Mouse (Mus musculus) liver, embryonic 14.5 days (tissue): ENCODE measurements around the gene Insc. TPM values are rescaled to one million over a fixed set of nuclear protein-coding genes. Genes with fewer than 3 reads are reported as not detected.

Experiments
- ATAC-seq: fragments of 200-750 bp; cut with Nextera tagmentation; 2 replicates; pipeline ENCODE4 v1.8.0; 2017; ENCODE audit warnings: moderate number of reproducible peaks, mild to moderate bottlenecking, moderate library complexity; ENCODE audit not compliant: insufficient read depth
- DNase-seq, 3 experiments: peaks; one replicate each; pipeline ENCODE4 v3.0.0-alpha.2; 2012 to 2013; ENCODE audit warnings: low read depth in 3 of 3, low spot score in 3 of 3
- H3K27ac ChIP-seq: fragments of 300-500 bp; sonication (generic); 2 replicates; pipeline ENCODE4 v1.5.1; 2014; ENCODE audit warnings: moderate library complexity, mild to moderate bottlenecking, control low read depth, inconsistent platforms
- H3K27me3 ChIP-seq: fragments of 300-500 bp; sonication (generic); 2 replicates; pipeline ENCODE4 v1.6.1; 2014; ENCODE audit warnings: mild to moderate bottlenecking, low read length, moderate library complexity; ENCODE audit not compliant: control insufficient read depth, insufficient read depth
- H3K36me3 ChIP-seq: fragments of 300-500 bp; sonication (generic); replicated peaks from 2 replicates; pipeline ENCODE4 v1.6.1; 2014; ENCODE audit warnings: low read depth; ENCODE audit not compliant: control insufficient read depth, insufficient read depth
- H3K4me1 ChIP-seq, 2 experiments: fragments of 200-500 bp in 1 of 2; fragments of 300-500 bp in 1 of 2; sonication (generic) in 1 of 2; replicated peaks; 2 replicates each; pipeline ENCODE4 v1.6.1; 2012 to 2014; ENCODE audit warnings: antibody characterized with exemption in 1 of 2, inconsistent platforms in 1 of 2, low read length in 1 of 2; ENCODE audit not compliant: control insufficient read depth in 2 of 2, insufficient read depth in 2 of 2
- H3K4me2 ChIP-seq: fragments of 300-500 bp; sonication (generic); 2 replicates; pipeline ENCODE4 v1.6.1; 2014; ENCODE audit warnings: low read depth, mild to moderate bottlenecking, control low read depth, moderate library complexity
- H3K4me3 ChIP-seq, 2 experiments: fragments of 200-500 bp in 1 of 2; fragments of 300-500 bp in 1 of 2; sonication (generic) in 1 of 2; 2 replicates each; pipeline ENCODE4 v1.5.1; 2012 to 2014; ENCODE audit warnings: low read depth in 2 of 2, low read length in 2 of 2, mild to moderate bottlenecking in 2 of 2, control low read depth in 1 of 2, inconsistent platforms in 1 of 2, moderate library complexity in 1 of 2; ENCODE audit not compliant: insufficient read depth in 1 of 2
- H3K9ac ChIP-seq: fragments of 300-500 bp; sonication (generic); replicated peaks from 2 replicates; pipeline ENCODE4 v1.6.1; 2014; ENCODE audit warnings: mild to moderate bottlenecking, control low read depth, moderate library complexity
- H3K9me3 ChIP-seq: fragments of 300-500 bp; sonication (generic); 2 replicates; pipeline ENCODE4 v1.6.1; 2016; ENCODE audit warnings: low read length, mixed read lengths; ENCODE audit not compliant: control insufficient read depth
- CTCF ChIP-seq: IDR thresholded peaks from 2 replicates; pipeline ENCODE4 v1.5.1; 2016; ENCODE audit warnings: antibody characterized with exemption, low read depth, control low read depth
- EP300 ChIP-seq: IDR thresholded peaks from 2 replicates; pipeline ENCODE4 v1.6.1; 2016; ENCODE audit warnings: antibody characterized with exemption, low read depth
- WGBS: fragments of 180-500 bp; shearing (Covaris S2); extraction: QIAGEN DNeasy Blood & Tissue Kit; methylation state at CpG from one replicate; pipeline ENCODE4 v1.1.7; 2014; ENCODE audit not compliant: insufficient replicate concordance; 5-methylcytosine and 5-hydroxymethylcytosine counted together
- polyA plus RNA-seq, 2 experiments: library from polyadenylated mRNA; depleted of rRNA in 1 of 2; stranded (reverse) in 1 of 2; unstranded in 1 of 2; fragments of >200 nt; fragmentation: Nextera tagmentation in 1 of 2; extraction: Ambion mirVana in 1 of 2; gene quantifications; 2 replicates each; pipeline versions ENCODE4 v1.2.1 to v1.2.3; 2012 to 2014

Gene Insc
- 9.9 and 10.9 TPM in 2 replicates for polyA plus RNA-seq (2012; rRNA removed)
- 12.8 and 13.0 TPM in 2 replicates for polyA plus RNA-seq (2014; fragmentation: Nextera tagmentation; extraction: Ambion mirVana)

GRCm38 (mm10) chr7:114743022-114743780, at the start of gene Insc:
Gene Insc (plus strand): TSS chr7:114743694.
- Histone ChIP-seq H3K4me1 (no peaks in the 10 kb centered on the region), H3K36me3 (no peaks in the 10 kb centered on the region), H3K27ac (no peak within 1 kb of the TSS), H3K27me3 (no peaks in the 10 kb centered on the region), H3K4me2 (no peak within 1 kb of the TSS), H3K9me3 (no peaks in the 10 kb centered on the region), H3K9ac (no peak within 1 kb of the TSS), H3K4me3 (no peak within 1 kb of the TSS)
- DNase-seq (no peak), ATAC-seq (no peak)
- no peak for TF ChIP-seq CTCF
- no peak for TF ChIP-seq EP300
- WGBS: 46% methylated on average over 5 of the region's 5 CpGs

- TF ChIP-seq CTCF: no peak
- TF ChIP-seq EP300: no peak
- H3K4me2 ChIP-seq: no peak overlapping the region
- WGBS: 49% methylated on average over 2 of the region's 2 CpGs
- ATAC-seq (no peak), DNase-seq (no peak)
- H3K27me3 ChIP-seq: no peaks in the 10 kb centered on the region
- no peaks in the 10 kb centered on the region for H3K36me3 ChIP-seq
- H3K9me3 ChIP-seq: no peaks in the 10 kb centered on the region
- H3K9ac ChIP-seq: no peak overlapping the region
- H3K27ac ChIP-seq: no peak overlapping the region
- H3K4me1 ChIP-seq: no peaks in the 10 kb centered on the region
- H3K4me3 ChIP-seq: no peak overlapping the region
These were observed 42.6 kb upstream of the Insc start for GRCm38 (mm10) chr7:114700871-114701270.

GRCm38 (mm10) chr7:114706716-114707115, 36.8 kb upstream of the Insc start:
- no peak for ATAC-seq
- H3K36me3 ChIP-seq: no peaks in the 10 kb centered on the region
- no peaks in the 10 kb centered on the region for H3K9me3 ChIP-seq
- no peak overlapping the region for H3K9ac ChIP-seq
- no peaks in the 10 kb centered on the region for H3K27me3 ChIP-seq
- WGBS: 58% methylated on average over 4 of the region's 4 CpGs
- no peaks in the 10 kb centered on the region for H3K4me1 ChIP-seq
- no peak overlapping the region for H3K4me2 ChIP-seq
- H3K27ac ChIP-seq: no peak overlapping the region
- TF ChIP-seq EP300 (no peak), CTCF (no peak)
- no peak overlapping the region for H3K4me3 ChIP-seq
- DNase-seq: no peak

- TF ChIP-seq CTCF (no peak), EP300 (no peak)
- ATAC-seq (no peak), DNase-seq (no peak)
- no peak overlapping the region for H3K27ac ChIP-seq
- 55% methylated on average over 1 of the region's 1 CpGs for WGBS
- no peaks in the 10 kb centered on the region for H3K9me3 ChIP-seq
- H3K4me3 ChIP-seq: no peak overlapping the region
- H3K9ac ChIP-seq: no peak overlapping the region
- no peaks in the 10 kb centered on the region for H3K27me3 ChIP-seq
- no peak overlapping the region for H3K4me2 ChIP-seq
- no peaks in the 10 kb centered on the region for H3K36me3 ChIP-seq
- no peaks in the 10 kb centered on the region for H3K4me1 ChIP-seq
These were observed 36.1 kb upstream of the Insc start for GRCm38 (mm10) chr7:114707398-114707797.

GRCm38 (mm10) chr7:114710419-114710818, 33.1 kb upstream of the Insc start:
- DNase-seq: no peak
- Histone ChIP-seq H3K9me3 (no peaks in the 10 kb centered on the region), H3K27ac (no peak overlapping the region), H3K9ac (no peak overlapping the region), H3K27me3 (no peaks in the 10 kb centered on the region), H3K4me3 (no peak overlapping the region), H3K4me1 (no peaks in the 10 kb centered on the region), H3K36me3 (no peaks in the 10 kb centered on the region), H3K4me2 (no peak overlapping the region)
- 51% methylated on average over 2 of the region's 2 CpGs for WGBS
- TF ChIP-seq CTCF: no peak
- TF ChIP-seq EP300: no peak
- ATAC-seq: no peak
